Mouse (Mus musculus): ENCODE data around the gene Mid1.
"Not testable (repeated sequence)": the region's sequence is repeated elsewhere in the genome, so short reads cannot be mapped to it uniquely, and the experiment has no call there.

DNA sequence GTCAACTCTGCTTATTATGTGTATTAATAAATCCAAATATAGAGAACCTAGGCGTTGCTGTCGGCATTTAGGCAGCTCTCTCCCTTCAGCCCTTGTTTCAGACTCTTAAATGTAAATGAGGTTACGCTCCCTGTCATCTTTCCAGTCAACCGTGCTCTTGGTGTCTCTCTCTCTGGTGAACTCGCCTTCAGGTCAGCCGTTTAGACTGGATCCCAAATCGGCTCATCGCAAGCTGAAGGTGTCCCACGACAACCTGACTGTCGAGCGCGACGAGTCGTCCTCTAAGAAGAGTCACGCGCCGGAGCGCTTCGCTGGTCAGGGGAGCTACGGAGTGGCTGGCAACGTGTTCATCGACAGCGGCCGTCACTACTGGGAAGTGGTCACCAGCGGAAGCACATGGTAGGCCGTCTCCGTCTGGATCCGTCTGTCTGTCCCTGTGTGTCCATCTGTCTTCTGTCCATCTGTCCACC is 302.4 kb downstream of the Mid1 start:
- not testable (repeated sequence) for TF ChIP-seq POLR2A (IDR thresholded peaks at IDR 0.05; ENCODE audit: extremely low read depth, insufficient read depth, low read length); CTCF (IDR thresholded peaks at IDR 0.05; ENCODE audit: low read depth, low read length)
